Mouse (Mus musculus) 416B (cell line): ENCODE results near the gene Adrm1.
"Not testable (repeated sequence)": the region's sequence is repeated elsewhere in the genome, so short reads cannot be mapped to it uniquely, and the experiment has no call there.

ENCODE experiments used
- DNase-seq: peaks from one replicate; pipeline ENCODE4 v3.0.0; 2011; ENCODE audit warnings: low read depth

The Adrm1 gene

DNA sequence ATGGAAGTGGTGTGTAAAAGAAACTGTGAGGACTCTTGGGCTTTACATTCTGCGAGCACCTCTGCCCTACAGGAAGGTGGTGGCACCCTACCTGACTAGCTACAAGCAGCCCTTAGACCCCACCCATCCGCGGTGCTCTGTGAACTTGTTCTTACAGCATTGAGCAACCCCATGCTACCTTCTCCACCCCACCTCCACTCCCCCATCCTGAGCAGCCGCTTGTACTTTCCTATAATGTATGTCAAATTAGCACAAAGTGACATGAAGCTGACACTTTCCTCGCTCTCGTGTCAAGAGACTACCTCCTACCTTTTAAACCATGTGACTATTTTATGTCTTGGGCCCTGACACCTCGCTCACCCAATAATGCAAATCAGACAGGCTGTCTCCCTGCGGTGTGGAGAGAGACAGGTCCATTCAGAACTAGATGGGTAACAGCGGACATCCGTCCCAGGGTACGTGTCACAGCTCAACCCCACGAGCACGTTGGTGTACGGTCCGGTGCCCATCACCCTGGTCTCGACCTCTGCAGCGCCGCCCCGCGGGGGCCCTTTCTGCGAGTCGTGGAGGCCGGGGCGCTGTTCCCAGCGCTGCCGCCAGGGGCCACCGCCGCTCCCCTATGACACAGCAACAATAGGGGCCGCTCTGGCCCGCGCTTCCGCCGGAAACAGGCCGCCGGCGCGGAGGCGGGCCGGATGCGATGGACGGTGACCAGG lies at the start of gene Adrm1:
Adrm1 (plus strand) TSS at position 680 of the 716 bp plus-strand sequence.
- peak; percentile 96 for DNase-seq

GRCm38 (mm10) chr2:180124192-180124591 lies 47.1 kb upstream of the Adrm1 start:
- peak; percentile 68 for DNase-seq

GRCm38 (mm10) chr2:180126195-180126594 lies 45.1 kb upstream of the Adrm1 start:
- peak; percentile 87 for DNase-seq

DNA sequence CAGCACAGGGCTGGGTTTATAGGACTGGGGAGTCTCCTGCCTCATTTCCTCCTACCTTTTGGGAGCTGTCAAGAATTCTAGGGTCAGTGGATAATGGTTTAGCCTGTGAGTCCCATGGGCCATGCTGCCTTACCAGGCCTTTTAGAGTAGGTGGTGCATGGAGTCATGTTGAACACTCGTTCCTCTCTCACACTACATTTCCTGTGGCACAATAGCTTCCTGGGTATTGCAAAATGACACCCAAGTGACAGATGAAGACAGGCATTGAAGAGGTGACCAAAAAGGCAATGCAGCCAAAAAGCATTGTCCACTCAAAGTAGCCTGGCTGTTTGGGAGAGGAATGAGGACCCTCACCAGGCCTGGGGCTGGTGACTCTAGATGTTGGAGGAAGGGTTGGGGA lies 43.6 kb upstream of the Adrm1 start:
- peak; percentile 83 for DNase-seq

GRCm38 (mm10) chr2:180133231-180133630 lies 38.1 kb upstream of the Adrm1 start:
- DNase-seq = no peak

GRCm38 (mm10) chr2:180133911-180134310 lies 37.4 kb upstream of the Adrm1 start:
- peak; percentile 55 for DNase-seq

DNA sequence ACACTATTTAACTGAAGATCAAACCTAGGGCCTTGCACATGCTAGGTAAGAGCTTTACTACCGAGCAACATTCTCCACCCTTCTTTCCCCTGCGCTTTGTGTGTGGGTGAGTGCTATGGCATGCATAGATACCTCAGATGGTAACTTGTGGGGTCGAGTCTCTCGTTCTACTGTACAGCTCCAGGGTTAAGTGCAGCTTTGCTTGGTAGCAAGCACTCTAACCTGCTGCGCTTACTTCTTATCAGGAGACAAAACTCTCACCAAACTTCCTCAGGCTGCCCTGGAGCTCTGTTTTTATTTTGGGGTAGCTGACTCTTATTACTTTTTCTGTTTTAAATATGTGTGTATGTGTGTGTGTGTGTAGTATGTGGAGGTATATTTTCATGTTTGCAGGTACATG lies 35.9 kb upstream of the Adrm1 start:
- no peak for DNase-seq

DNA sequence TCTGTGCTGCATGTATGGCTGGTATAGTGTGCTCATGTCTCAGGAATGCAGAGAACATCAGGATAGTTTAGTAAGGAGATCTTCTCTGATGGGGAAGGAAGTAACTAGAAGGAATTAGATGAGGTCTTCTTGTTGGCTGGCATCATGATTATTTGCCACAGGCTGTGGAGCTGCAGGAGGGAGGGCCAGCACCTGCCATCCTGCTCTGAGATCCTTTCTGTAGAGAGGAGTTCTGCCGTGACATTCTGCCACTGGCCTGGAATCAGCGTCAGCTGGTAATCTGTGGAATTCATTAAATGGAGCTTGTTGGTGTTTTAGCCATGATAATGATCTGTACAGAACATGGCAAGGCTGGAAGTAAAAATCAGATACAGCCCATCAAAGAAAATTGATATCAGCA lies 25.2 kb upstream of the Adrm1 start:
- DNase-seq = no peak

GRCm38 (mm10) chr2:180147379-180147778 lies 23.9 kb upstream of the Adrm1 start:
- no peak for DNase-seq

- no peak for DNase-seq
Measured at GRCm38 (mm10) chr2:180148551-180148950, 22.7 kb upstream of the Adrm1 start.

GRCm38 (mm10) chr2:180154796-180155195 lies 16.5 kb upstream of the Adrm1 start:
- DNase-seq = no peak

DNA sequence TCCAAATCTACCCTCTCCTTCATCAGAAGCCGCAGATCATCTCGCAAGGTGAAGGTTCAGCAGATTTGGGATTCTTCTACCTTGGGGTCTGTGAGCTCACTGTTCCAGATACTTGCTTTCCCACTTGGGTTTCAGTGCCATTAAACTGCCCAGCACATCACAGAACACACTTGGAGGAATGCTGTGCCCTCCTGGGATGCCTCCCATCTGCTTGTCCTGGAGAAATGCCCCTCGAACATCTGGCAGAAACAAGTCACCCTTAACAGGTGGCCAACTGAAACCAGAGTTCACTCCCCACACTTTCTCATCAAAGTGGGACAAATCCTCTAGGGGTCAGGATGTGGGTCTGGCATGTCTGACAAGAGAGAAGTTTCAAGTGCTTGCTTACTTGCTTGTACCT lies 12.7 kb upstream of the Adrm1 start:
- no peak for DNase-seq

GRCm38 (mm10) chr2:180165855-180166254 lies 5.4 kb upstream of the Adrm1 start:
- DNase-seq = no peak

DNA sequence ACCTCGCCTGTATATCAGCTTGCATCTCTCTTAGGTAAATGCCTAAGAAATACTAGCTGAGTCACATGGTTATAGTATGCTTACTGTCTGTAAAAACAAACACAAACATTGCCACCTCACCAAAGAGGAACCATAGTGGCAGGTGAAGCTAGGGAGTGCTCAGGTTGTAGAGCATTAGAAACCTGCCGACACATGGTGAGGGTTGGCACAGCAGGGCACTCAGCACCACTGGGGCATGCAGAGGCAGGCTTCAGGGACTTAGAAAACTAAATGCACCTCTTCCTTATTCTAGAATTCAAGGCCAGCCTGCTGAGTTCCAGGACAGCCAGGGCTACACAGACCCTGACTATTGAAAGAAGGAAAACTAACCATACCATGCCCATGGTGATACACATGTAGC lies 4.4 kb upstream of the Adrm1 start:
- no peak for DNase-seq

- DNase-seq = no peak
Measured at GRCm38 (mm10) chr2:180170151-180170805, 1.0 kb upstream of the Adrm1 start.

DNA sequence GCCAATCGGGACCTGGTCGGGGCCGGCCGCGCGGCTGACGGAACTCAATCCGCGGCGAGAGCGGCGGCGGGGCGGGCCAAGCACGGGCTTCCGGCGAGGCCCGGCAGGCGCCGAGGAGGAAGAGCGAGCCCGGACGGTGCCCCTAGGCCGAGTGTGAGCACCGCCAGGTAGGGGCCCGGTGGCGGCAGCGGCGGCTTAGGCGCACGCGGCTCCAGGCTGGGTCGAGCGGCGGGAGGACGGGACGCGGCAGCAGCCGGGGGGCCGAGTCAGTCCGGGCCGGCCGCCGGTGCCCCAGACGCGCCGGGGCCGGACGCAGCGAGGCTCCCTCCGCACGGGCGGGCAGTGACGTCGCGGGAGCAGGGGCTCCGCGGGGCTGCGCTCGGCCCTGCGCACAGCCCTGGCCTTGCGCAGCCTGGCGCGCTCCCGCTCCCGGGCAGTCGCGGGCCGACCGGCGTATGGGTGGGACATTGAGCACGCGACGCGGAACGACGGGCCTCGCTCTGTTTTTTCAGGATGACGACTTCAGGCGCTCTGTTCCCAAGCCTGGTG lies 311 bp downstream of the Adrm1 start:
- peak; percentile 38 for DNase-seq

DNA sequence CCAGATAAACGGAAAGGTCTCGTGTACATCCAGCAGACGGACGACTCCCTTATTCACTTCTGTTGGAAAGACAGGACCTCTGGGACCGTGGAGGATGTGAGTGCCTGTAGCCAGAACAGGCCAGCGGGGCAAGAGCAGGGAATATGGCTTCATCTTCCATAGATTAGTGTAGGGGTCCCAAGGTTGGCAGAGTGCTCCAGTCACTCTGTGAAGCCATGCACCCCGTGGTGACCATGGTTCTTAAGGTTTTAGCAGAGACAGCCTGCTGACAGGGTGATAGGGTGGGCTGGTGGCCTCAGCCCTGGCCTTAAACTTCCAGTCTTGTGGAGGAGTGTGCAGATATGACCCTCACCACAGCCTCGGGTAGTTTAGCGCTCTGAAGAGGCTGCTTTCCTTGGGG lies 867 bp downstream of the Adrm1 start:
- peak; percentile 11 for DNase-seq

GRCm38 (mm10) chr2:180173163-180173562 lies 1.9 kb downstream of the Adrm1 start:
- peak; percentile 66 for DNase-seq

GRCm38 (mm10) chr2:180173711-180174110 lies 2.4 kb downstream of the Adrm1 start:
- not testable (repeated sequence) for DNase-seq

DNA sequence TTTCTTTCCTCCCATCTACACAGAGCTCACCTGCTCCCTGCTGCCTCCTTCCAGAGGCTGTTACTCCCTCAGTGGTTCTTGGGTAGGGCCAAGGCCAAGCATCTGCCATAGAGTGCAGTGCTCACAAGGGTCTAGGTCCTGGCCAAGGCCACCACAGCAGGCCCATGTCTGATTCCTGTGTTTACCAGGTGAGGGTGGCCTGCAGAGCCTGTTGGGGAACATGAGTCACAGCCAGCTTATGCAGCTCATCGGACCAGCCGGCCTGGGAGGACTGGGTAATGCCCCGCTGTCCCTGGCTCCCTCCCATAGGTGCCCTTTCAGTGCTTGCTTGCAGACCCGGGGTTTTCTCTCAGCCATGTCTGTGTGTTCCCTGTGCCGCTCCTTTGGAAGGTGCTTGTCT lies 2.8 kb downstream of the Adrm1 start:
- DNase-seq = no peak

DNA sequence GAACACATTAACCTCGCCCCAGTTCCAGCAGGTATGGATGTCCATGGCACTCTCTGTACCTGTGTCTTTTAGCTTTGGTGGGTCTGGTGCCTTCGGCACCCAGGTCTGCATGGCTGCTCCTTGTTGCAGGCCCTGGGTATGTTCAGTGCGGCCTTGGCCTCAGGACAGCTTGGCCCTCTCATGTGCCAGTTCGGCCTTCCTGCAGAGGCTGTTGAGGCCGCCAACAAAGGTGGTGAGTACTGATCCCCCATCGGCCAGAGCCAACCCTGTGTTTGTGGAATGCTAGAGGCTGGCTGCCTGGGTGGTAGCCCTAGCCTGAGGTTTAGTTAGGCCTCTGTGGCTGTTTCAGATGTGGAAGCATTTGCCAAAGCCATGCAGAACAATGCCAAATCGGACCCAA lies 4.4 kb downstream of the Adrm1 start:
- DNase-seq = no peak

DNA sequence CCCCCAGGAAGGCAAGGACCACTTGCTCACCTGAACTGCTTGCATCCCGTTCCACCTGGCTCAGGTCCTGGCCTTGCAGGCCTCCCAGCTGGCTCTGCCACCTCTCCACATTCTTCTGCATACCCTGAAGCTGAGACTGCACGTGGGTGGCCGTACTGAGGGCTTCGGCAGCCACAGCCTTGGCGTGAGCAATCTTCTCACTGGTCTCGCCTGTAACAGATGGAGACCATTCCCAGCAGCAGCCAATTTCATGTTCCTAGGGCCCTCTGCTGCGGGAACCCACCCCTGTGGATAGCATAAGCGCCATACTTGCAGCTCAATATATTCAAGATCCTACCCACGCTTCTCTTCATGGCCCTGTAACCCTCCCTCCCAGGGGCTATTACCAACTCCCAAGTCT lies 10.3 kb downstream of the Adrm1 start:
- no peak for DNase-seq

DNA sequence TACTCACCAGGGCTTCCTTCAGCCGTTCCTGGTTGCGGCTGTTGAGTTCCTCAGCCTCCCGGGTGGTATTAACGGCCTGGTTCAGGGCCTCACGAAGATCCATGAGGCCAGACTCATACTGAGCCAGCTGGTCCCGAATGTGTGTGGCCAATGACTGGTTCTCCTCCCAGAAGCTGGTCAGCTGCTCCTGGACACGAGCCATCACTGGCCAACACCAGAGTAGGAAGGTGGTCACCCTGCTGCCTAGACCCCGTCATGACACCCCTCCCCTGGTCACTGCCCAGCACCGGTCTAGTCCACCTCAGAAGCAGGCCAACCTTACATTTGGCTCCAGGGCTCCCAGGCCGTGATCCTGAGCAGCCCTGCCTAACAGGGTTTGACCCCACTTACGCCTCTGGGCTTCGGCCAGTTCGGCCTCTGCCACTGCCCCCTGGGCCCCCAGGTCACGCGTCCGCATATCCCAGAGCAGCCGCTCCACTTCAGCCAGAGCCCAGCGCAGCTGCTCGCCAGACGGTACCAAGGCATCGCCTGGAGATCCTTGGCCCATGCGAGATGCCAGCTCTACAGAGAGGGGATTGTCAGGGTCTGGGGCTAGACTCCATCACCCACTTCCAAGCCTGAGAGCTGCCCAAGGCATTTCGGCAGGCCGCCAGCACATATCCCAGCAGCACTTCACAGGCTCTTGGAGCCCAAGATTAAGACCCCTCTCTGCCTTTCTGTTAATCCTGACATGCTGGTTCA lies 12.9 kb downstream of the Adrm1 start:
- DNase-seq = no peak
